Mouse (Mus musculus) cerebral cortex, adult 2 months (tissue): ENCODE data around the gene Adamtsl5.

Source experiments
- WGBS: fragments of 180-500 bp; shearing (Covaris S2); methylation state at CpG from one replicate; pipeline ENCODE4 v1.1.7; 2018; 5-methylcytosine and 5-hydroxymethylcytosine counted together

Gene Adamtsl5

DNA sequence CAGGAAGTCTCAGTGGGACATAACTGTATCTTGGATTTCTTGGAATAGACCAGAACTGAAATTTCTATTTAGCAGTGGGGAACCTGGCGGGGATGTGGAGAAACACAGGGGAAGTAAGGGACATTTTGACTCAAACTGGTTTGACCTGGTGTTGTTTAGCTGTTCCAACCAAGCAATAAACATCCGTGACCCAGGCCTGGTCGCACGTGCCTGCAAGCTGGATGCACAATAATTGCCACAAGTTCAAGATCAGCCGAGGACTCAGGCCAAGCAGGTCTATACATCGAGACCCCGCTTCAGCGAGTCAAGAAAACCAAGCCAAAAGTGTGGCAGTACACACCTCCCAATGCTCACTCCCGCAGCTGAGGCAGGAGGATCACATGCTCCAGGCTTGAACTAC, 23.8 kb upstream of the Adamtsl5 start:
- WGBS = 63% methylated on average over 9 of the region's 9 CpGs

DNA sequence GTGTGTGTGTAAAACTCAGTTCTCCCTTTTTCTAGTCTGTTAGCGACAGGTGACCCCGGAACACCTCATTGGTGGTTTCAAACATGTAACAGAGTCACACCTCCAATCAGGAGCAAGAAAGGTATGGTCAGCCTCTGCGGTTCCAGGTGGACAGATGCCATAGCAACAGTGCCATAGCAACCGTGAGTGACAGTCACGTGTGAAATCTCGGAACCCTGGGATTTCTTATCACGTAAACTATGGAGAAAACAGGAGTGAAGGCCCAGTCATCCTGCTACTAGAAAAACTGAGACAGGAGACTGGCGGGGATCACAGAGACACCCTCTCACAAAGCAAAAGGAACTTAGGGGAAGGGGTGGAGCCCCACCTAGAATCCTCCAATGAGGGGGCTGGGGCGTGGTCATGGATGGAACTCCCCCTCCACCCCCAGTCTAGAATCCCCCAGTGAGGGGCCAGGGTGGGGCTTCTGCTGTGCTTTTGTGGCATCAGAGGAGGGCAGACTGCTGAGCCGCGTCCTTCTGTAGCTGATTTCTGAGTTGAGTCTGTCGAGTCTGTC, 23.3 kb upstream of the Adamtsl5 start:
- WGBS = 16% methylated on average over 12 of the region's 12 CpGs

DNA sequence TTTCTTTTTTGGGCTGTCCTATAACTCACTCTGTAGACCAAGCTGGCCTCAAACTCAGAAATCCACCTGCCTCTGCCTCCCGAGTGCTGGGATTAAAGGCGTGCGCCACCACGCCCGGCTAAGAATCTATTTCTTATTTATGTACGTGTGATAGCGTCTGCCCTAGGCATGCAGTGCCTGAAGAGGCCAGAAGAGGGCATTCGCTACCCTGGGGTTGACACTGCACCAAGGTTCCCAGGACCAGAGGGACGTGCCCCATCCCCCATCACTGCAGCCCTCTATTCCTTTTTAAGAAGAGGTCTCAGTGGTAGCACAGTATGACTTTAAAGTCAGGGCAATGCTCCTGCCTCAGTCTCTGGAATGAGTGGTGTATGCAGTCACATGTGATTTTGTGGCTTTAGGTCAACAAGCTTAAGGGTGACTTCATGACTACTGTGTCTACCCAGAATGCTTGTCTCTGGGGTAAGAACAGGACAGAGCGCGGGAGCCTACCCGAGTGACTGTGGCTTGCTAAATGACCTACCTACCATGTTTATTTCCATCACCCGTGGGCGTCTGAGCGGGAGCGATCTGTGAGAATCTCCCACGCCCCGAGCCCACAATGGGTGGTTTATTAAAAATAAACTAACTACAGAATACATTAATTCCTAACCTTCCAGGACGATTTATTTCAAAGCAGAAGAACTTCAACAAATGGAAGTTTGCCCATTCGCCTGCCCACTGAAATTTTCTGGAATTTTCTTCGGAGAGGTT, 22.0 kb upstream of the Adamtsl5 start:
- WGBS = 61% methylated on average over 21 of the region's 21 CpGs

DNA sequence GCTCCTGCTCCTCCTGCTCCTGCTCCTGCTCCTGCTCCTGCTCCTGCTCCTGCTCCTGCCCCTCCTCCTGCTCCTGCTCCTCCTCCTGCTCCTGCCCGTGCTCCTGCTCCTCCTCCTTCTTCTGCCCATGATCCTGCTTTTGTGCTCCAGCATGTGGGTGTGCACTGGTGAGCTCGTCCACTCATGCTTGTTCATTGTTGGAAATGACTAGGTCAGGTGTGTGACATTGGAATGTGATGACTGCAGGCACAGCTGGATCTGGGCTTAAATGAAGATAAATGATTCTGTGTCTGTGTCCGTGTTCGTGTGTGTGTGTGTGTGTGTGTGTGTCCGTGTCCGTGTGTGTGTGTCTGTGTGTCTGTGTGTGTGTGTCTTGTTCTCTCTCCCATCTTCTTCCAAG, 20.2 kb upstream of the Adamtsl5 start:
- 87% methylated on average over 6 of the region's 6 CpGs for WGBS

DNA sequence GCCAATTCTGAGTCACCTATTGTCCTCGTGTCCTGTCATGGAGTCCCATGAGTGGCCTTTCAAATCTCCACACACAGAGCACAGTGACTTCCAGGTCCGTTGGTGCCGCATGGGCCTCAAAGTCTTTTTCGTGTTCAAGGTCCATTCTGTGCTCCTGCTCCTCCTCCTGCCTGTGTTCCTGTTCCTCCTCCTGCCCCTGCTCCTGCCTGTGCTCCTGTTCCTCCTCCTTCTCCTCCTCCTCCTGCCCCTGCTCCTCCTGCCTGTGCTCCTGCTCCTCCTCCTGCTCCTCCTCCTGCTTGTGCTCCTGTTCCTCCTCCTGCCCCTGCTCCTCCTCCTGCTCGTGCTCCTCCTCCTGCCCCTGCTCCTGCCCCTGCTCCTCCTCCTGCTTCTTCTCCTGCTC, 19.7 kb upstream of the Adamtsl5 start:
- 59% methylated on average over 5 of the region's 5 CpGs for WGBS

DNA sequence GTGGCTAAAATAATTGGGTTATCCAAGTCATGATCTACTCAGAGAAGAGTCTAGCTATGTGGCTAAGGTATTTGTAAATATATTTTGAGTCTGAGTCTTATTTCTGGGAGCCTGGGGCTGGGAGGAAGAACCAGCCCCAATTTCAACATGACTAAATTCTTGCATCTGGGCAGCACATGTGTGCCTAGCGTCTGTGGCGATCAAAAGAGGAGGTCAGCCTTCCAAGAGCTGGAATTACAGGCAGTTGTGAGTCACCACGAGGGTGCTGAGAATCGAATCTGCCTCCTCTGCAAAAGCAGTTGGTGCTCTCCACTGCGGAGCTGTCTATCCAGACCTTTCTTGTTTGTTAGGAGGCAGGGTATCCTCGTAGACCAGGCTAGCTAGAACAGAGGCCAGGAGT, 17.5 kb upstream of the Adamtsl5 start:
- 65% methylated on average over 6 of the region's 6 CpGs for WGBS

DNA sequence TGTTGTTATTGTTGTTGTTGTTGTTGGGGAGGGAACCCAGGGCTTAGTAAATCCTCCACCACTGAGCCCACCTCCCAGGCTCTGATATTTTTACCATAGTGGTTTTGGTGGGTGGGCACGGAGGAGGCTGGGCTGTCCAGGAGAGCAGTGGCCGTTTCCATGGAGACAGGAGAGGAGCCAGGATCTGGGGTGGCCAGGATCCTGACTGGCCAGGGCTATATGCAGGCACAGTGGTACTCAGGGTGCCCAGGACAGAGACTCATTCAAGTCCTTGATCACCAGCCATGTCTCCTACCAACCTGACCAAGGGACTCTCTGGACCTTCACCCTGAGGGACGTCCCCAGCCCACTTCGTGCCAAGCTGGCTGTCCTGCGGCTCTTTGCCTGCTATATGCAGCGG, 15.5 kb upstream of the Adamtsl5 start:
- WGBS = 36% methylated on average over 6 of the region's 6 CpGs

DNA sequence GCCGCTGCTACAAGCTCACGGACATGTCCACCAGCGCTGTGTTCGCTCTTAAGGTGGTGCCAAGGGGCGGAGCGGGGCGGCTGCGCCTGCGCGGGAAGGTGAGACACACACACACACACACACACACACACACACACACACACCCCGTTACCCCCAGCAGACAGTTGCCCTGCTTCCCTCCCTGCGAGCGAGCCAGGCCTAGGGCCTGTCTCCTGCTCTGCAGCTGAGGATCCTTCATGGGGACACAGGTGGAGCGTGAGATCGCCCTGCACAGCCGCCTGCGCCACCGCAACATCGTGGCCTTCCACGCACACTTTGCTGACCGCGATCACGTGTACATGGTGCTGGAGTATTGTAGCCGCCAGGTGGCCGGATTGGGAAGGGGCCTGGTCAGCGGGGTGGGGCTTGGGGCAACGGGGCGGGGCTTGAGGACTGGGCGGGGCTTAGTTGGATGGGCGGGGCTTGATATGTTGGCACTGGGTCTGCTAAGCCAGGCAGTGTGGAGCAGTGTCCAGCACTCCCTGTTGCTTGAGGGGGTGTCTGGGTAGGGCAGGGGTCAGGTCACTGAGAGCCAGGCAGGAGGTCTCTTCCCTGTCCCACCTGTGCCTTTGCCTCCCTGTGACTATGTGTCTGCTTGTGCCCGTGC, 9.9 kb upstream of the Adamtsl5 start:
- WGBS = 8% methylated on average over 31 of the region's 31 CpGs

DNA sequence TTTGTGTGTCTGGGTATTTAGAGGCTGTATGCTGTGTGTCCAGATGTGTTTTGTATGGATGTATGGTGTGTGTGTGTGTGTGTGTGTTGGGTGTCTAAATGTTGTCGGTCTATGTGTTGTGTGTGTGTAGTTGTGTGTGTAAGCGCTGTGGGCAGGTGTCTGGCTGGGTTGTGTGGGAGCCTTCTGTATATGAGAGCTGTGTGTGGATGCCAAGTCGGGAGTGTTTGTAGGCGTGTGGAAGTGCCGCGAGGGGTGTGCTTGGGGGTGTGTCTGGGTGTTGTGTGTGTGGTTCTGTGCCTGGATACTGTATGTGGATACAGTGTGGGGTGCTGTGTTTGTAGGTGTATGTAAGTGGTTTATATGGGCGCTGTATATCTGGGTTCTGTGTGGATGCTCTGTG, 9.1 kb upstream of the Adamtsl5 start:
- 18% methylated on average over 7 of the region's 7 CpGs for WGBS

DNA sequence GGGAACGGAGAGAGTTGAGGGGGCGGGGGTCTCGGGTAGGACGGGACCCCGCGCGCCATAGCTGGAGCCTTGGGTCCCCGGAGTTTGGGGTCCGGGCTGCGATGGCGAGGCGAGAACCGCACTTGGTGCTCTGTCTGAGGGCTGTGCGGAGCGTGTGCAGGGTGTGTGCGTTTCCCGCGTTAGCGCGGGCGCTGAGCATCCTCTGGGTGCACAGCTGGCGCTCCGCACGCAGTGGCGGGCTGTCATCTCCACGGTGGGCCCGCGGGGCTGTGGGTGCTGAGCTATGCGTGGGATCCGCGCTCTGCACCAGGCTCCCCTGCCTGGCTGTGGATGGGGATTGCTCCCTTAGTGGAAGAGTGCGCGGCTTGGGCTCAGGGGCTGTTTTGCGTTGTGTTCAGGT, 8.5 kb upstream of the Adamtsl5 start:
- under 1% methylated on average over 34 of the region's 34 CpGs for WGBS

DNA sequence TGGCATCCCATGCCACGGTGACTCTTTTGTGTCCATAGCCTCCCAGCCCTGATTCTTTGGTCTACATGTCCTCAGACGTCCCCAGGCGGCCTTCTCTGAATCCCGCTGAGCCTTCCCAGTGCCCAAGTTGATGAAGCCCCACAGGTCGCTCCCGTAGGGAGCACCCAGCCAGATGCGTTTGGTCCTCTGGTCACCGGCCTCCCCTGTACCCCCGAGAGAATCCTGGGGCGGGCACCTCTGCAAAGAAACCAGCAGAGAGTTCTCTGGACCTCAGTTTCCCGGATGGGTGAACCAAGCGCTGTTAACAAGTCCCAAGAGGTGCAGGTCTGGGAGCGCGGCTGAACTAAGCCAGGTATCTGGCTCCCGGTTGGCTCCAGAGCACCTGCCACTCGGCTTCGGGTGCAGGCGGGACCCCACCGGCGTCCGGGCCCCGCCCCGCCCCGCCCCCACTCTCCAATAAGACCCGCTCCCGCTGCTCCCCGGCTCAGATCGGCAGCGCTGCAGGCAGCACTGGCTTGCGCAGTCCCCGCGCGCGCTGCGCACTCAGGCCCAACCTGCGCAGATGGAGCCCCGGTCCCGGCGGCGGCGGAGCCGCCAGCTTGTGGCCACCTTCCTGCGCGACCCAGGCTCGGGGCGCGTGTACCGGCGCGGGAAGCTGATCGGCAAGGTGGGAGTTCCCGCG, 7.9 kb upstream of the Adamtsl5 start, which contains the start of gene Plk5:
Gene Plk5 (plus strand): TSS at position 459 of the 682 bp plus-strand sequence.
- WGBS = 3% methylated on average over 53 of the region's 53 CpGs

DNA sequence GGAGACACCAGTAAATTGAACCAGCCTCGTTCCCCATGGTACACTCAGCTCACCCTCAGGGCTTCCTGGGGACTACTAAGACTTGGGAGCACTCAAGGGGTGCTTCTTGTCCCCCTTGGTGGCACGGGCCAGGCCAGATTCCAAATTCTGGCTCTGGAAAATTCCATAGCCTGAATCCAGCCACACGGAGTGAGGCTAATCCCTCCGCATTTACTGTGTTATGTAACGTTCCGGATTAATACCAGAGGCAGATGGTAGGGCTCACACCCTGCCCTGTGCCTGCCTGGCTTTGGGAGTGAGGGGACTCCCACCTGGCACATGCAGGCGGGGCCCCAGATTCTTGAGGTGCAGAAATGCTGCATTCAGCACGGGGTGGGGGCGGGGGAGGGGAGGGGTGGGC, 7.2 kb upstream of the Adamtsl5 start:
- WGBS = 20% methylated on average over 9 of the region's 9 CpGs

DNA sequence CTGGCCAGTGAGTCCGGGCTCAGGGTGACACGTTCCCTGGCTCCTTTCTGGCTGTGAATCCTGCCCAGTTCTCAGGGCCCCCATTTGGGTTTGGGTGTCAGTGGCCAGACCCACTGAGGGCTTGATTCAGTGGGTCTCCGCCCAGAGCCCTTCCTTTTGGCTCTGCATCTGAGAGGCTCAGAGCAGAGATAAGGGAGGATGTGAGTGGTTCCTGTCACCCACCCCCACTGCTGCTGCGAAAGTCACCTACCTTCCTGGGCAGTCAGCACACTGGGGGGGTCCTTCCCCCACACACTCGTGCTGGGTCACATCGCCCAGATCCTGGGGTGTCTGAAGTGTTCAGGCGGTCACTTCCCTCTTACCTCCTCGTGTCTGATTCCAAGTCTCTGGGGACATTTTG, 4.5 kb upstream of the Adamtsl5 start:
- WGBS = 67% methylated on average over 8 of the region's 8 CpGs

DNA sequence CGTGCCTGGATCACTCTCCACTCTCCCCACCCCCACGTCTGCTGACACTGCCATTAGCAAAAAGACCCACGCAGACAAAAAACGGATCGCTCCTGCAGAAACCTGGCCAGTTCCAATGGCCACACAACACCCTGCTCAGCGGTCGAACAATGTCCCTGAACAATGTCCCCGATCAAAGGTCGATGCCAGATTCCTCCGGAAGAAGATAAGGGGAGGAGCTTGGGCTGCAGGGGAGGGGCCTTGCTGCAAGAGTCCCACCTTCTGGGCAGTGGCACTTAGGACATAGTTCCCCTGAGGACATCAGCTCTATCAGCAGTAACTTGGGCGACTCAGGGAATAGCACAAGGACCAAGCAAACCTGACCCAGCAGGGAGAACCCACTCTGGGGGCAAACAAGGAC, 3.7 kb upstream of the Adamtsl5 start:
- 40% methylated on average over 11 of the region's 11 CpGs for WGBS

DNA sequence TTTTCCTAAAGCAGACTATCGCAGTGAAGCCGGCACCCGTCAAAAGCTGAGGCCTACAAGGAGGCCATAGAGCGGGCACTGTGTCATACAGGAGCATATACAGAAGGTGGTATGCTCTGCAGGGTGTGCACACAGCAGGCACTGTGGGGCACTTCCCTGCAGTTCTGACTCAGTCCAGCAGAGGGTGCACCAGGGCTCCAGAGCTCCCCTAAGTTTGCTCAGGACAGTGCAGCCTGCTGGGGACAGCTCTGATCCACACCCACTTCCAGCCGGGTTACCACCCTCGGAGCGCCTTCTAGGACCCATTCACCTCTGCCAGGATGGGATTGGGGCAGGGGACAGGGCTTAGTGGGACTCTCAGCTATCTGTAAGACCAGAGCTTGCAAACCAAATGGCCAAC, 2.1 kb upstream of the Adamtsl5 start:
- 15% methylated on average over 7 of the region's 7 CpGs for WGBS

DNA sequence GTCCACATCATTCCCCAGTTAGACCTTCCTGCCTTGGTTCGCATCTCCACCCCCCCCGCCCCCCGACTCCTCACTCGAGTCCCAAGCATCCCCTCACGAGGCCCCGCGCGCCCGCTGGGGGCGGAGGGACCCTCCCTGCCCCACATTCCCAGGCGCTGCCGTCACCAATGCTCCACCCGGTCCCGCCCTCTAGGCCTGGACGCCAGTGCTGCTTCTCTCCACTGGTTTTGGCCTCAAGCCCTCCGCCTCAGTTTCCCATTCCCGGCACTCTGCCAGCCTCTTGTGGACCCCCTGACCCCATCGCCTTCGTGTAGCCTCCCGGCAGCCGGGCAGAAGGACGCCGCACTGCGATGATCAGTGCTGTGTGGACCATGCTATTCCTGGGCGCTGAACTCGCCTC, 769 bp upstream of the Adamtsl5 start:
- WGBS = 22% methylated on average over 26 of the region's 26 CpGs

DNA sequence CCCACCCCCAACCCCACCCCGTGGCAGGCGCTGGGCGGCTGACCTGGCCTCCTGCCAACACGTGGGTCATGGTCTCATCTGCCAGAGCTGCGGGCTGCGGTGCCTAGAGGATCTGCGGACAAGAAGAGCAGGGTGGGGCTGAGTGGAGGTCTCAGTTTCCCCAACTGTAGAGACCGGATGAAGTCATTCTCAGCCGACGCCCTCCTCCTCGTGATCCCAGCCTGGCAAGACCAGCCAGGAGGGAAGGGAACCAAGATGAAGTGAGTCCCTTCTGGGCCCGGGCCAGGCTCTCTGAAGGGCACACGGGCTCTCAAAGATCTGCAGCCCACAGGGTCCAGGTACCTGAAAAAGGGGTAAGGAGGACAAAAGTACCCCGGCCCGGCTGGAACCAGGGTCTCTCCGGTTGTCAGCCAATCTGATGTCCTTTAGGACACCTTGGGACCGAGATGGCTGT, 671 bp downstream of the Adamtsl5 start:
- 7% methylated on average over 17 of the region's 17 CpGs for WGBS

DNA sequence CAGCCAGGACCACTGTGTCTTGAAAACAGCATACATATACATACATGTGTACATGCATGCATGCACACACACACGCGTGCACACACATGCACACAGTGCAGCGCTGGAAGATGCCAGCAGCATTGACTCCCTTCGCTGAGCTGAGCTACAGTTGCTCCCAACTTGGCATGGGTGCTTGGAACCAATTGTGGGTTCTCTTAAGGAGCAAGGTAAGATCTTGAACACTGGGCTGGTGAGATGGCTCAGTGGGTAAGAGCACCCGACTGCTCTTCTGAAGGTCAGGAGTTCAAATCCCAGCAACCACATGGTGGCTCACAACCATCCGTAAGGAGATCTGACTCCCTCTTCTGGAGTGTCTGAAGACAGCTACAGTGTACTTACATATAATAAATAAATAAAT, 2.3 kb downstream of the Adamtsl5 start:
- WGBS = 83% methylated on average over 6 of the region's 6 CpGs

DNA sequence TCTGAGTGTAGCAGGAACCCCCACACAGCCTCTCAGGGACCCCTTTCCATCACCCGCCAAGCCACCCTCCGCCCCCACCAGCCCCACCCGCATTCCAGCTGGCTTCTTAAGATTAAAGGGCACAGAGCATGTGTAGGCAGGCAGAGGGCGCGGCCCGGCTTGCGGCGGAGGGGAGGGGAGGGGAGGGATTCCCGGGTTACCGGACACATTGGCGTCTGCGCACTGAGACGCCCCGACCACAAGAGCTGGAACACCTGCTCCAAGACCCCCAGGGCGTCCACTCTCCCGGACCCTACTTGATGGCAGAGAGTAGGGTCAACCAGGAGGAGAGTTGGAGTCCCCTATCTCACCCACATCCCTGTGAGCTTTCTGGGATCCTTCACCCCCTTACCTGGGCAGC, 3.1 kb downstream of the Adamtsl5 start:
- 11% methylated on average over 16 of the region's 16 CpGs for WGBS

DNA sequence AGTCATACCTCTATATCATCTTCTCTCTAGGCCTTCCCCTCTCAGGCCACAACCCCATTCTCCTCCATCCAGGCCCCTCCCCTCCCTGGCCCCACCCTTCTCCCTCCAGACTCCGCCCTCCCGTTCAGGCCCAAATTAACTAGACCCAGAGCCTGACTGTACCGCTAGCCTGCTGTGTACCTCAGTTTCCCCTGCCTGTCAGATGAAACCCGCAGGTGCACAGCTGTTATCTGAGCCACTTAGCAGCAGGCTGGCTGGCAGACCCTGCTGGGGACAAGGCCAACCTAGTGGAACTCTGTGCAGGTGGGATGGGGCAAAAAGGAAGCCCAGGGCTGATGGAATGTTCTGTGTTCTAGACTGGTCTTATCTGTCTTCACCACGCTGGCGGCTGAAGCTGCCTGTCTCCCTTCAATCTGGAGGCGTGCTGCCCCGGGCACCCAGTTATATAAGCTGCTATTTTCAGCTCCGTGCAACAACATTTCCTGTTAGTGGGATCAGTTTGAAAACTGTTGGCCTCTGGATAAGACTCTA, 4.0 kb downstream of the Adamtsl5 start:
- WGBS = 40% methylated on average over 9 of the region's 9 CpGs

DNA sequence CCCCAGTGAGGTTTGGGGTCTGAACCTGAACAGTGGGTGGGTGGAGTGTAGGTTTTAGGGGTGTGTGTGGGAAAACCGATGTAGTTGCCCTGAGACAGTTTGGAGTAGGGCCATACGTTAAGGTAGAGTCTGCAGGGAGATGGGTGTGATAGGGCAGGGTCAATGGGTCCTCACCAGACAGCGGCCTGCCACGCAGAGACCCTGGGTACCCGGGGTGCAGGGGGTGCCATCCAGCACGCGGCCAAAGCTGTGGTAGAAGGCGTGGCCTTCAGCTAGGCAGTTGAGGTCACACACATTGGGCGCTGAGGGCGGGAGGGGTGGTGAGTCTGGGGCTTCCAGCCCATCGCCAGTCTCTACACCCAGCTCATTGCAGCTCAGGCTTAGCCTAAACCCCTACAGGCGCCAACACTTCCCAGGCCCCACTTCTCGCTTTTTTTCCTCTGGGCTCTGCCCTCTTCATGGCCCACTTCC, 4.8 kb downstream of the Adamtsl5 start:
- WGBS = 39% methylated on average over 13 of the region's 13 CpGs

DNA sequence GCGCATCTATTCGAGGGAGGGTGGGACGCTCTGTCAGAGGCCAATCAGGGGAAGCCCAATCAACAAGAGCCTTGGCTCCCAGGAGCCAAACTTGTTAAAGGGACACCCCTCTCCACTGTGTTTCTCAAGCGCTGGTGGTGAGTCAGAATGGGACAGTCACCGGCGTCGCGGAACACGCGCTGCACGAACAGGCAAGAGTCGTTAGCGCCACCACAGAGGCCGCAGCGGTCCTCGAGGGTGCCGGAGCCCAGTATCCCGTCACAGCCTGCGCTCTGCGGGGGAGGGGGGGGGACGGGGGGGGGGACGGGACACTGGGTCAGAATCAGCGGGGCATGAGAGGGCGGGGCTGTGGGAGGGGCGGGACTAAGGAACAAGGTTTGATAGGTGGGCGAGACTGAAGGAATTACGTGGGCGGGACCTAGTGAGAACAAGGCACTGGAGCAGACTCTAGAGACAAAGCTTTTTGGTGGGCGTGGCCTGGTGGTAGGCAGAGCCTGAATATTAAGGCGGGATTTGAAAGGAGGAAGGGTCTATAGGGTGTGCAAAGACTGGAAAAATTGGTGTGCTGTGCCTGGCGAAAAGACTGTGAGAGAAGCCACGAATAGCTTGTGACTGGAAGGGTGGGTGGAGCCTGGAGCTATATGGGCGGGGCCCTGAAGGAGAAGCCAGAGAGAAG, 5.3 kb downstream of the Adamtsl5 start:
- 1% methylated on average over 31 of the region's 33 CpGs for WGBS
